Mouse (Mus musculus) spleen, postnatal 10 days (tissue): ENCODE results near the gene Hoxd4.

ENCODE experiments used
- DNase-seq, 2 experiments: peaks; one replicate each; pipeline ENCODE4 v3.0.0; 2021 to 2022; ENCODE audit warnings: low spot score in 2 of 2

The Hoxd4 gene

DNA sequence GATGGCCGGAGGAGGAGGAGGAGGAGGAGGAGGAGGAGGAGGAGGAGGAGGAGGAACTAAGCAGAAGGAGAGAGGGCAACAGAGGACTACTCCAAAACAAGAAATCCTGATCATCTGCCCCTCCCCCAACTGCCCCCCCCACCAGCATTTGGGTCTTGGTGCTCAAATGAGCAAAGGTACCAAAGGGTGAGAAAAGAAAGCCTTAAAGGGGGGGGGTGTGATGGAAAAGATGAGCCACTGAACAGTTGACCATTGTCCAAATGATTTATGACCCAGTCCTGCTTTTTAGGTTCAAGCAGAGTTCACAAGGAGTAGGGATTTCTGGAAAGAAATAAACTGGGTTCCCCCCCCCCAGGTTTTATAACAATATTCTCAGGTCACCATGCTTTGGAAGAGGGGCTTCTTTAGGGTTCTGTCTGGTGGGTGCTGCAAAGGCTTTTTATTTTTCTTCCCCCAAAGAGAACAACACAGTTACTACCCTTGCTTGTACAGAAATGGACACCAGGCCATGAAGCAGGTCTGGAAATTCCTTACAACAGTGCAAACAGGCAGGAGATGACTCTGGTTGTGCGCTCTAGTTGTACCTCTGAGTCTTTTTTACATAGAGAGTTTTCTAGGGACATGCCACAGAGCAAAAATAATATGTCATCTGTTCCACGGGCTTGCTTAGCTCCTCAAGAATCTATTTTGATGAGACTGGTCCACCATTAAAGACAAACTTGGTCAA lies 29.7 kb downstream of the Hoxd4 start:
- no peak for DNase-seq

- DNase-seq: no peak
These were observed 30.2 kb downstream of the Hoxd4 start for GRCm38 (mm10) chr2:74741979-74742277.

GRCm38 (mm10) chr2:74745540-74746297 lies 34.0 kb downstream of the Hoxd4 start:
- no peak for DNase-seq

- DNase-seq: no peak
These were observed 34.7 kb downstream of the Hoxd4 start for GRCm38 (mm10) chr2:74746298-74746921.

- DNase-seq: no peak
These were observed 35.3 kb downstream of the Hoxd4 start for GRCm38 (mm10) chr2:74747006-74747405.

DNA sequence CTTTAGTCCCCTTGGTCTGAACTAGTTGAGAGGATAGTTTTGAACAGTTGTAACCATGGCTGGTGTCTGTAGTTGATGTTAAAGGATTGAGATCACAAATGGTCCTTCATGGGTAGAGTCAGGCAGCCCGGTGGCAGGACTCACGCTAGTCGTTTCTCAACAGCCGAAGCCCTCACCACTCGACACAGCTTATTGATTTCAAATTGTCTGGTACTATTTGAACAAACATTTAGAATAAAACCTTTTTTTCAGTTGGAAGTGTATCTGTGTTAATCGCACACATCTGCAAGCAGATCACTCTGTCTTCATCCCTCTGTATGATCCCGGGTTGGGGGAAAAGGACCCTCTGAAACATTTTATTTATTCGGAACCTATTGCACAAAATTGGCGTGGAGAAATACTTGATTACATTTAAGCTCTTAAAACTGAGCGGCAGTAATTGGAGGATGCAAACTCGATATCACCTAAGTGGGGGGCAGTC lies 36.0 kb downstream of the Hoxd4 start:
- DNase-seq: no peak

- DNase-seq: no peak
These were observed 36.8 kb downstream of the Hoxd4 start for GRCm38 (mm10) chr2:74748436-74748995.

DNA sequence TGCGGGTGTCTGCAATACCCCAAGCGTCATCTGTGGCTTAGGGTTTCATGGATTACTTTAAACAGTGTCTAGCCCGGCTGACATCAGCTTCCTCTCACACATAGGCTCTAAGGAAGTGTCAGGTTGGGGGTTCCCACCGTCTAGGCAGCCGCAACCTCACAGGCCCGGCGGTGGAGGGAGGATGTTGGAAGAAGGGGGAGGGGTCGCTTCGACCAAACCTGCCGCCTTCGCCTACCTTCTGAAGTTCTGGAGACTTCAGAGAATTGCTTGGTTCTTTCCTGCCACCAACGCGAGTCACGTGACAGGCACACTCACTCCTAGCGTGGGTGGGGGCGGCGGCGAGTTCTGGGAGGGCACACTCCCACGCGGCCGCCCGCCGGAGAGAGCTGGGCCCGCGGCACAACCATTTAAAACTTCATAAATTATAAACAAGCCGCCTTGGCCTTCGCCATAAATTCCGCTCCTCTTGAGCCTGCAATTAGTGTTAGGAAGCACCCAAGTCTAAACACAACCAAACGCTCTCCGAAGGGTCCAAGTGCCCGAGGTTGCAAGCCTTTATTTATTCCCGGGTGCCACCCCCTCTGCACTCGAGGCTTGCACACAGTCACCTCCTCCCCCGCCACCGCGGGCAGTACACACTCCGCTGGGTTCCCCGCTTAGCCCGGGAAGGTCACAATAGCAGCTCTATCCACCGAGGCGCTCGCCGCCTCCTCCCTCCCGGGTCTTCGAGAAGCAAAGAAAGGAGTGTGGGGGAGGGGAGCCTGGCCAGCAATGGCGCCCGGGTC lies 37.8 kb downstream of the Hoxd4 start:
- DNase-seq: no peak

DNA sequence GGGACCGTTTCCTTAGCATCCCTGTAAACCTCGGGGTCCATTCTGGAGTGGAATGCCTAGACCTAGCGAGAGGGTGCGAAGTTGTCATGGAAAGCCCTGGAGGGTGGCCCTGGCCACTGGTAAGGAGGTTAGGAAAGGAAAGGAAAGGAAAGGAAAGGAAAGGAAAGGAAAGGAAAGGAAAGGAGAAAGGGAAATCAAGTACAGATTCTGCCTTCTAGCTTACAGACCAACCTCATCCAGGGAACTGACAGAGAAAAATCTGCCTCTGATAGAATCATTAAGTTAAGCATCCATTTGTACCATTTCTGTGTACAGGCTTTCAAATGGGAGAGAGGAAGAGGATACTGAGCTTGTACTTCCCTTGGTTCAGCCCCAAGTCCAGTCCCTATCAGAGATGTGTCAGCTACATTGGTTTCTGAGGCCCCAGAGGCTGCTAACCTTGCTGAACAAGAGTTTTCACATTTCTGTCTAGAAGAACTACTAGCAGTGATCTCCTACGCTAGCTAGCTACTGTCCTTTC lies 39.1 kb downstream of the Hoxd4 start:
- no peak for DNase-seq

GRCm38 (mm10) chr2:74751861-74752260 lies 40.1 kb downstream of the Hoxd4 start:
- no peak for DNase-seq

DNA sequence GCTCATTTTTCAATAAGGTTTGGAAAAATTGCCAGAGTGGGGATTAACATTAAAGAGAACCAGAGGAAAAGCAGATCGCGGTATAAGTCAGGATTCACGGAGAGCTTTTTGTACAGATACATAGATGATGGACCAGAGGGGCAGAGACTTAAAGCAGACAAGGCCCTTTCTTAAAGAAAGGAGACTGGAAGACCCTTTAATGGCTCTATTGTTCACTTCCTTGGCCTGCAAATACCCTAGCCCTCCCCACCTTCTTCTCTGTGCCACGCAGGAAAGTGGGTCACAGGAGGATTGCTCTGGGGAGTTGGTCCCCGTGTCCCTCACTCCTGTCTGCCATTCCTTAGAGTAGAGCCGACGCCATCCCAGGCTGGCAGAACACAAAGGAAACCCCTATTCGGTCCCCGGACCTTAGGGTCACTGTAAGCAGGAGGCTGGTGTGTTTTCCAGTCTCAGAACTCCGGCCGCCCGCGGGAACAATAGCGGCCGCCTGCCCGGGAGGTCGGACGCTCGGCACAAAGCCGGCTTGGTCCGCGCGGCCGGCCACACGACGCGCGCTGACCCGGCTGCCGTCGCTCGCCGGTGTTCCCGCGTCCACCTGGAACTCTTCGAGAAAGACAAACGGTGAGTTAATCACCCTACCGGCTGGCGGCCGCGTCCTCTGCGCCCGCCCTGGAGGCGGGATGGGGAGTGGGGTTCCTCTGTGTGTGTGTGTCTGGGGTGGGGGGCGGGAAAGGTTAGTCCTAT lies 40.9 kb downstream of the Hoxd4 start:
- no peak for DNase-seq

DNA sequence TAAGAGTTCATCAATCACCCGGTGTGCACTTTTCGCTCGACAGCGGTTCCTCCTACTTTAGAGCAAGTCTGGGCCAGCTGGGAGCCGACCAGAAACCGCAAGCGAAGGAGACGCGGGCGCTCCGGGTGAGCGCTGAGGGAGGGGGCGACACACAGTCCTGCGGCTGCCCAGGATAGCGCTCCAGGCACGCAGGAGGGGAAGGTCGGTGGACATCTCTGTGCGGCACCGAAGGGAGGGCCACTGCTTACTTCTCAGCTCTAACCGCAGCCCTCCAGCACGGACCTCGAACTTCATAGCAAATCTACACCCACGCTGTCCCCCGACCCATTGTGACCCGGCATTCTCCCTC lies 41.4 kb downstream of the Hoxd4 start:
- no peak for DNase-seq

DNA sequence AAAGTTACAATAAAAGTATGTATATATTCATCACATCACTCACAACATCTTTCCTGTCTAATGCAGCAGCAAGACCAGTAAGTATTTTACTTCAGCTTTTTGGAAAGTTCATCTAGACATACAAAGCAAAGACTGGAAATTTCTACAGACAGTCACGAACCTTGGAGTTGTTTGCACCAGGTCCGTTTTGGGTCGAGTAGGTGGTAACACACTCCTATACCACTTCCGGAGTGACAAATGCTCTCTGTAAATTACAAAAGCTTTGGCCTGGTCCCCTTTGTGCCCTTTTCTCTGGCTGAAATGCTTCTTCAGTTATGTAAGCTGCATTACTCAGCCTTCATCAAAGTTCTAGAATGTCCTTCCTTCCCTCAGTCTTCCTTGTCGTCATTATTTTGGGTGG lies 42.0 kb downstream of the Hoxd4 start:
- DNase-seq: no peak

GRCm38 (mm10) chr2:74760146-74760545 lies 48.4 kb downstream of the Hoxd4 start:
- no peak for DNase-seq

- DNase-seq: no peak
These were observed 50.2 kb downstream of the Hoxd4 start for GRCm38 (mm10) chr2:74761941-74762340.

- no peak for DNase-seq
These were observed 51.0 kb downstream of the Hoxd4 start, which contains the start of gene Hoxd1 for GRCm38 (mm10) chr2:74762522-74763244. TSS of gene Hoxd1 (plus strand) at chr2:74762980.

DNA sequence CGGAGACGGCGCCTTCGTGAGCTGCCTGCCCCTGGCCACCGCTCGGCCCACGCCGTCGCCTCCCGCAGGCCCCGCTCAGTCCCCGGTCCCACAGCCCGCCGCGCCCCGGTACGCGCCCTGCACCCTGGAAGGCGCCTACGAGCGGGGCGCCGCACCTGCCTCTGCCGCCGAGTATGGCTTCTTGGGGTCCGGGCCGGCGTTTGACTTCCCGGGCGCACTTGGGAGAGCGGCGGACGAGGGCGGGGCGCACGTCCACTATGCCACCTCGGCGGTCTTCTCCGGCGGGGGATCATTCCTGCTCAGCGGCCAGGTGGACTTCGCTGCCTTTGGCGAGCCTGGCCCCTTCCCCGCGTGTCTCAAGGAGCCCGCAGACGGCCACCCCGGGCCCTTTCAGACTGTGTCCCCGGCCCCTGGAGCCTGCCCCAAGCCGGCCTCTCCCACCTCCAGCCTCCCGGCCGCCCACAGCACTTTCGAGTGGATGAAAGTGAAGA lies 51.6 kb downstream of the Hoxd4 start:
- DNase-seq: no peak

- DNase-seq: no peak
These were observed 52.2 kb downstream of the Hoxd4 start for GRCm38 (mm10) chr2:74763976-74764375.

- DNase-seq: no peak
These were observed 62.6 kb downstream of the Hoxd4 start for GRCm38 (mm10) chr2:74774359-74774758.
